Mouse (Mus musculus): ENCODE data around the gene Pfkfb3. TPM values are rescaled to one million over a fixed set of nuclear protein-coding genes. Genes with fewer than 3 reads are reported as not detected.

Gene Pfkfb3
- polyA plus RNA-seq, 1 experiment from 2014 or later: 15.4 TPM

- 86% methylated on average over 3 of the region's 3 CpGs for WGBS
- Histone ChIP-seq H3K27me3 (replicated peaks; ENCODE audit: low read depth, poor library complexity, severe bottlenecking) (no peaks in the 10 kb centered on the region), H3K4me1 (no peaks in the 10 kb centered on the region), H3K4me3 (no peak overlapping the region), H3K27ac (replicated peaks) (no peak overlapping the region), H3K36me3 (replicated peaks) (peaks cover 84% of the 10 kb centered on the region), H3K9me3 (no peaks in the 10 kb centered on the region)
- DNase-seq (ENCODE audit: low spot score): no peak
Measured at GRCm38 (mm10) chr2:11491471-11491870, 62.4 kb downstream of the Pfkfb3 start.

GRCm38 (mm10) chr2:11490554-11490953 is 63.3 kb downstream of the Pfkfb3 start:
- WGBS: 94% methylated on average over 4 of the region's 4 CpGs
- no peaks in the 10 kb centered on the region for H3K27me3 ChIP-seq (replicated peaks; ENCODE audit: low read depth, poor library complexity, severe bottlenecking)
- no peaks in the 10 kb centered on the region for H3K4me1 ChIP-seq
- no peak overlapping the region for H3K4me3 ChIP-seq
- peaks cover 91% of the 10 kb centered on the region for H3K36me3 ChIP-seq (replicated peaks)
- no peak for DNase-seq (ENCODE audit: low spot score)
- H3K27ac ChIP-seq (replicated peaks): no peak overlapping the region
- no peaks in the 10 kb centered on the region for H3K9me3 ChIP-seq

- Histone ChIP-seq H3K4me3 (no peak overlapping the region), H3K9me3 (no peaks in the 10 kb centered on the region), H3K27ac (replicated peaks) (no peak overlapping the region), H3K27me3 (replicated peaks; ENCODE audit: low read depth, poor library complexity, severe bottlenecking) (no peaks in the 10 kb centered on the region), H3K4me1 (no peaks in the 10 kb centered on the region), H3K36me3 (replicated peaks) (peaks cover 100% of the 10 kb centered on the region)
- no peak for DNase-seq (ENCODE audit: low spot score)
- 81% methylated on average over 4 of the region's 4 CpGs for WGBS
Measured at GRCm38 (mm10) chr2:11483226-11483625, 70.7 kb downstream of the Pfkfb3 start.

GRCm38 (mm10) chr2:11482364-11482763 is 71.5 kb downstream of the Pfkfb3 start:
- peaks cover 100% of the 10 kb centered on the region for H3K36me3 ChIP-seq (replicated peaks)

GRCm38 (mm10) chr2:11478960-11479359 is 74.9 kb downstream of the Pfkfb3 start:
- H3K4me3 ChIP-seq: no peak overlapping the region
- no peaks in the 10 kb centered on the region for H3K9me3 ChIP-seq
- H3K36me3 ChIP-seq (replicated peaks): peaks cover 100% of the 10 kb centered on the region
- WGBS: 90% methylated on average over 2 of the region's 2 CpGs
- no peak overlapping the region for H3K27ac ChIP-seq (replicated peaks)
- H3K27me3 ChIP-seq (replicated peaks; ENCODE audit: low read depth, poor library complexity, severe bottlenecking): no peaks in the 10 kb centered on the region
- no peak for DNase-seq (ENCODE audit: low spot score)
- no peaks in the 10 kb centered on the region for H3K4me1 ChIP-seq

More at GRCm38 (mm10) chr2:11482364-11482763, 71.5 kb downstream of the Pfkfb3 start:
- Histone ChIP-seq H3K4me3 (no peak overlapping the region), H3K27ac (replicated peaks) (no peak overlapping the region), H3K27me3 (replicated peaks; ENCODE audit: low read depth, poor library complexity, severe bottlenecking) (no peaks in the 10 kb centered on the region), H3K9me3 (no peaks in the 10 kb centered on the region), H3K4me1 (no peaks in the 10 kb centered on the region)
- no peak for DNase-seq (ENCODE audit: low spot score)
- 89% methylated on average over 7 of the region's 7 CpGs for WGBS

DNA sequence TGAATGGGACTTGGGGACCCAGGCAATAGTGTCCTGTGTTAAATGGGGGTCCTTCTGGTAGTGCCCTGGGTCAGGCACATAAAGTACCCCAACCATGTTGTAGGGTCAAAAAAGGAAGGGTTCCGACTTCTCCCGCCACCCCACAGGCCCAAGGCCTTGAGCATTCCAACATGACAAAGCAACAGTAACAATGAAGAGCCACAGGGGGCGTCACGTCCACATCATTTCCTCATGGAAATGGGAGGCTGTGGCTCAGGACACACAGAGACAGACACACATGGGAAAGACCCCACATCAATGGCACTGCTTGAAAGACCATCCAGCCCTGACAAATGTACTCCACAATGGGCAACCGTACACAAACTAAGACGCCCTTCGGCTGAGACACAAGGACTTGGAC is 78.6 kb downstream of the Pfkfb3 start:
- Histone ChIP-seq H3K4me3 (no peak overlapping the region), H3K9me3 (no peaks in the 10 kb centered on the region), H3K36me3 (replicated peaks) (peaks cover 100% of the 10 kb centered on the region), H3K27ac (replicated peaks) (no peak overlapping the region), H3K27me3 (replicated peaks; ENCODE audit: low read depth, poor library complexity, severe bottlenecking) (no peaks in the 10 kb centered on the region), H3K4me1 (no peaks in the 10 kb centered on the region)
- DNase-seq (ENCODE audit: low spot score): no peak
- 94% methylated on average over 7 of the region's 7 CpGs for WGBS

DNA sequence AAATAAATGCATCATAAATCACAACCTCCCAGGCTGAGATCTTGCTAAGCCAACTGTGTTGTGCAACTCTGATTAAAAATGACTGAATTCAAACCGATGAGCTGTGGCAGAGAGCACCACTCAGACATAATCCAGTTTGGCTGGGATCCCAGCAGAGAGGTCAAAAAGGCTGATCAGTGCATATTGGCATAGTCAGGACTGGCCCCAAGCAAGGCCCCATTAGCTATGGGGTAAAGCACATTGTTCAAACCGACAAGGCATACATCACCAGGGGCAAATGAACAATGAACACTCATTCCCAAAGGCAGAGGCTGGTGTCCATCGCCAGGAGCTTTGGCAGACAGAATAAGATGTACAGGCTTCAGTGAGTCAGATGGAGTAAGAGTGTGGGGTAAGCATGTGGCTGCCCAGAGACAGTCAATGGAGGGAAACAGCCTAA is 89.2 kb downstream of the Pfkfb3 start:
- H3K27ac ChIP-seq (replicated peaks): no peak overlapping the region
- whole genome bisulfite sequencing: 73% methylated on average over 3 of the region's 3 CpGs
- H3K36me3 ChIP-seq (replicated peaks): peaks cover 4% of the 10 kb centered on the region
- DNase-seq (ENCODE audit: low spot score): no peak
- no peaks in the 10 kb centered on the region for H3K27me3 ChIP-seq (replicated peaks; ENCODE audit: low read depth, poor library complexity, severe bottlenecking)
- 0 out of 2 replicates have a peak, but pooled peaks cover 4% of the 10 kb centered on the region for H3K4me1 ChIP-seq
- H3K9me3 ChIP-seq: no peaks in the 10 kb centered on the region
- H3K4me3 ChIP-seq: no peak overlapping the region

GRCm38 (mm10) chr2:11460976-11461375 is 92.9 kb downstream of the Pfkfb3 start:
- no peaks in the 10 kb centered on the region for H3K27me3 ChIP-seq (replicated peaks; ENCODE audit: low read depth, poor library complexity, severe bottlenecking)
- 86% methylated on average over 3 of the region's 3 CpGs for WGBS
- no peak overlapping the region for H3K27ac ChIP-seq (replicated peaks)
- H3K36me3 ChIP-seq (replicated peaks): no peaks in the 10 kb centered on the region
- H3K4me3 ChIP-seq: no peak overlapping the region
- H3K9me3 ChIP-seq: no peaks in the 10 kb centered on the region
- DNase-seq (ENCODE audit: low spot score): no peak
- 0 out of 2 replicates have a peak, but pooled peaks cover 4% of the 10 kb centered on the region for H3K4me1 ChIP-seq

DNA sequence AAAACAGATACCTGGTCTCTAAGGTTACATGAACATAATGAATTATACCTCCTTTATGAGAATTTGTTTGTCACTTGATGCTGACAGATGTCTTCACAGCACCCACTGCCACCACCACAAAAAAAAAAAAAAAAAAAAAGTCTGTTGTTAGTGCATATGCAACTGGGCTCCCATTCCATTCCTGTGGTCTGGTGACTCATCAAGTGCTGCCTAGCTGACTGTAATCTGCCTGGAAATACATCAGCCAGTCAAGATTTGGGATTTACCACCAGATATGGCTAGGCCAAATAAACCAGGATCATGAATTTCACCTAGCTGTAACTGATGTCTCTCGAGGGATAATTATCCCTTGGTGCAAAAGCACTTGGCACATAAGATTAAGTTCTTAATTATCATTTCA is 95.4 kb downstream of the Pfkfb3 start:
- Histone ChIP-seq H3K4me3 (no peak overlapping the region), H3K9me3 (no peaks in the 10 kb centered on the region), H3K27me3 (replicated peaks; ENCODE audit: low read depth, poor library complexity, severe bottlenecking) (no peaks in the 10 kb centered on the region), H3K4me1 (0 out of 2 replicates have a peak, but pooled peaks cover 4% of the 10 kb centered on the region), H3K27ac (replicated peaks) (no peak overlapping the region), H3K36me3 (replicated peaks) (no peaks in the 10 kb centered on the region)
- no peak for DNase-seq (ENCODE audit: low spot score)
- 86% methylated on average over 1 of the region's 1 CpGs for WGBS

- Histone ChIP-seq H3K4me3 (no peak overlapping the region), H3K9me3 (no peaks in the 10 kb centered on the region), H3K27me3 (replicated peaks; ENCODE audit: low read depth, poor library complexity, severe bottlenecking) (no peaks in the 10 kb centered on the region), H3K27ac (replicated peaks) (no peak overlapping the region), H3K36me3 (replicated peaks) (no peaks in the 10 kb centered on the region), H3K4me1 (0 out of 2 replicates have a peak, but pooled peaks cover 4% of the 10 kb centered on the region)
- DNase-seq (ENCODE audit: low spot score): no peak
- WGBS: 65% methylated on average over 7 of the region's 7 CpGs
Measured at GRCm38 (mm10) chr2:11457904-11458303, 96.0 kb downstream of the Pfkfb3 start.

GRCm38 (mm10) chr2:11448711-11449110 is 105.2 kb downstream of the Pfkfb3 start:
- Histone ChIP-seq H3K27ac (replicated peaks) (no peak overlapping the region), H3K36me3 (replicated peaks) (no peaks in the 10 kb centered on the region), H3K4me3 (no peak overlapping the region), H3K9me3 (no peaks in the 10 kb centered on the region), H3K27me3 (replicated peaks; ENCODE audit: low read depth, poor library complexity, severe bottlenecking) (no peaks in the 10 kb centered on the region), H3K4me1 (0 out of 2 replicates have a peak, but pooled peaks cover 6% of the 10 kb centered on the region)
- 85% methylated on average over 3 of the region's 3 CpGs for WGBS
- no peak for DNase-seq (ENCODE audit: low spot score)

DNA sequence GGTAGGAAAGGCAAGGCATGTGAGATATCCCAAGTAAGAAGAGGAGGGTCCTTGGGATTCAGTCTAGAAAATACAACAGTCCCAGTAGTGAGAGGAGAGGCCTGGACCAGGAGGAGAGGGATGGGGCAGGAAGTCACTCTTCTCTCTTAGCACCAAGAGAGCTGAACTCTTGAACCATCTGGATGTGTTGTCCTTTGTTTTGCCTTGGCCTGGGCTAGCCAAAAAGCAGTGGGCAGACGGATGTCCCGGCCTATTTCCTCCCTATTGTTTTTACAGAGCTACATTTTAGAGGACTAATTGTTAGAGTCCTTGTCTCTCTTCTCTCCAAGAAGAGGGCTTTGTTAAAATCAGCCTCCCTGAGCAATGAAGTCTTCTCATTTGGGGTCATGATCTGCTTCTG is 106.0 kb downstream of the Pfkfb3 start:
- Histone ChIP-seq H3K36me3 (replicated peaks) (no peaks in the 10 kb centered on the region), H3K9me3 (no peaks in the 10 kb centered on the region), H3K4me3 (no peak overlapping the region), H3K27me3 (replicated peaks; ENCODE audit: low read depth, poor library complexity, severe bottlenecking) (no peaks in the 10 kb centered on the region), H3K27ac (replicated peaks) (no peak overlapping the region), H3K4me1 (0 out of 2 replicates have a peak, but pooled peaks cover 6% of the 10 kb centered on the region)
- 30% methylated on average over 2 of the region's 2 CpGs for WGBS
- DNase-seq (ENCODE audit: low spot score): no peak

- Histone ChIP-seq H3K9me3 (no peaks in the 10 kb centered on the region), H3K4me3 (no peak overlapping the region), H3K4me1 (0 out of 2 replicates have a peak, but pooled peaks cover 6% of the 10 kb centered on the region), H3K36me3 (replicated peaks) (no peaks in the 10 kb centered on the region), H3K27me3 (replicated peaks; ENCODE audit: low read depth, poor library complexity, severe bottlenecking) (no peaks in the 10 kb centered on the region), H3K27ac (replicated peaks) (no peak overlapping the region)
- no peak for DNase-seq (ENCODE audit: low spot score)
- WGBS: 82% methylated on average over 3 of the region's 3 CpGs
Measured at GRCm38 (mm10) chr2:11445722-11446121, 108.2 kb downstream of the Pfkfb3 start.

Measured in embryonic facial prominence, embryonic 10.5 days (tissue).